Mouse (Mus musculus): ENCODE measurements around the gene Tfap2d.

DNA sequence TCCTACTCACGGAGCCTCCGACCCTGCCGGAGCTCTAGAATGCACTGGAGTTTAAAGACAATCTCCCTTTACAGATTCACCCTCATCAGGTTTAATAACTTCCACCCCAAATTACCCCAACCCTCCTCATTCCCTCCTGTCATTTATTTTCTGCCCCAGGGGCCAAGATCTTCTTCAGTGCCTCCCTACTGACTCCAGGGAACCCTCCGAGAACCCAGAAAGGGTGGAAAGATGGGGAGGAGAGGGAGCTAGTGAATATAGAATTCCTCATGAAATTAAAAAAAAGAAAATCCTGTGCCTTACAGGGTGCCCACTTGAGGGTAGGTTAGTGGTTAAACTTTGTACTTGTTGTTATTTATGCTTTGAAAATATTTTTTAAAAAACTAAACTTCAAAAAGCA lies 104.8 kb downstream of the Tfap2d start:
- TF ChIP-seq CTCF (conservative IDR thresholded peaks at IDR 0.05; ENCODE audit: low read length): no peak
- no peak for TF ChIP-seq NANOG (IDR thresholded peaks at IDR 0.05; ENCODE audit: borderline replicate concordance, low read length)
